Mouse (Mus musculus): ENCODE measurements at regions not wholly inside any gene's neighbourhood (a gene's known extent, or its start where the extent isn't known, plus 50 kb on each side); places are given as distances from the start of the nearest gene placed in this dataset.

DNA sequence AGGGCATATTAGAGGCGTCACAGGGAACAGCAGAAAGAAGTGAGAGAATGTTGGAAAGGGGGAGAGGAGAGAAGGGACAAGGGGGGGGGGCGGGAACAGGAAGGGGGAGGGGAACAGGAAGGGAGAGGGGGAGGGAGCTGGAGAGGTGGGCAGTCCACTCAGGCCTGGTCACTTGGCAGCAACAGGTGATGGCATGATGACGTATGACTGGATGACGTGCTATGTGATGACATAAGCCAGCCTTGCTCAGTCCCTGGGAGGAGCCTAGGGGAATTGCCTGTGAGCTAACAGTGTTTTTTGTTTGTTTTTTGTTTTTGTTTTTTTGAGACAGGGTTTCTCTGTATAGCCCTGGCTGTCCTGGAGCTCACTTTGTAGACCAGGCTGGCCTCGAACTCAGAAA lies 80.6 kb downstream of the Sik1 start:
- in situ Hi-C loops (cut with MboI; ENCODE audit: unreplicated experiment in 2 of 2) = no loop called here

DNA sequence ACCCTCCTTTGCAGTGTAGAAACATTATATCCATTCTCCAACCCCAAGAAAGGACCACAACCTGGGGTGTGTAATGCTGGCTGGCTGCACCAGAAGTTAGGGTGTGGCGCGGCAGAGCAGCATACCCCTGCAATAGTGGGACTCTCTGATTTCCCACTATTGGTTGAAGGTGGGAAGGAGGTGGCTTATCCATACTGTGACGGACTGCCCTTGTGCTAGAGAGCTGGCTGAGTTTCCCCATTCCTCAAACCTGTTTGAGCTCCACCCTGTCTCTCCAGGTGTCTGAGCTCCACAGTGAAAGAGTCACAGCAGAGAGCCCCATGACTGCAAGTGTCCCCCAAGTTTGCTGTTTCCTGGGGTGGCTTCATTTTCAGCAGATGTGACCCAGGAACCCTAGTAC lies 79.6 kb downstream of the Sik1 start:
- in situ Hi-C loops (cut with MboI; ENCODE audit: unreplicated experiment in 2 of 2) = no loop called here

DNA sequence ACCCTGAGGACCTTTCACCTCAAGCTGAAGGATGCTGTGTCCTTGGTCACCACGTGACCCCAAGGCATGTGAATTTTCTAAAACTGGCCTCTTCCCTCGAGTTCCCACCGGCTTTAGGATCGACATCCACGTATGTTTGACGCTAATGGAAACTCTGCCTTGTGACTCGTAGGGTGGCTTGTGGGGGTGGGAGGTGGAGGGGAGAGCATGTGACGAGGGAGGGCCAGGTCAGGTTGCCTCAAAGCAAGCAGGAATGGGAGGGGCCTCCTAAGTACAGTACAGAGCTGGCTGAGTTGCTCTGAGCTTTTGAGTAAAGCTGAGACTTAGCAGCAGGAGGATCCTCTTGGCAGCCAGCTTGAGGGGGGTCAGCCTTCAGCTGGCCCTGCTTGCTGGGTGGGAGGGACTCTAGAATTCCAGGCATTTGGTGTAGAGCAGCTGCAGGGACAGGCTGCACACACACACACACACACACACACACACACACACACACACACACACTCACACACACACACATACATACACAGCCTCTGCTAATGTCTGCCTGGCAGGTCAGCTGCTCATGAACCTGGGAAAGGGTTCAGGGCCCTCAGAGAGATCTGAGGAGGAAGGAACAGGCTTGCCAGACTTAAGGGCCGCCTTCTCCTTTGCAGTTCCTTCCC lies 78.5 kb downstream of the Sik1 start:
- in situ Hi-C loops (cut with MboI; ENCODE audit: unreplicated experiment in 2 of 2) = no loop called here

DNA sequence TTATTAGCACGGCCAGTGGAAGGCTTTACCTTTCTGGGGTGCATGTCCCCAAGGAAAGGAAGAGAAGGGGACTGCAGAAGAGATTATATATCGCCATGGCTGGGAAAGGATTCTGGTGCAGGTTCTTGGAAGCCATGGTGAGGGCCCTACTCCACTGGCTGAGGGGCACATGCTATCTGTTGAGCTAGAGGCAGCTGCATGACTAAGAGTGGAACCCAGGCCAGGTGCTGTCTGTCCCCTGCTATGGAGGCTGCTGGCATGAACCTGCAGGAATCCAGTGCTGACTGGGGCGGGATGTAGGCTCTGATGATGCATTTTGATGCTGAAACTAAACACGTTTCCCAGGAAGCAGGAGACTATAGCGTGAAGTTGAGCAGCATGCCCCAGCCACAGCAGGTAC lies 77.9 kb downstream of the Sik1 start:
- in situ Hi-C loops (cut with MboI; ENCODE audit: unreplicated experiment in 2 of 2) = no loop called here

DNA sequence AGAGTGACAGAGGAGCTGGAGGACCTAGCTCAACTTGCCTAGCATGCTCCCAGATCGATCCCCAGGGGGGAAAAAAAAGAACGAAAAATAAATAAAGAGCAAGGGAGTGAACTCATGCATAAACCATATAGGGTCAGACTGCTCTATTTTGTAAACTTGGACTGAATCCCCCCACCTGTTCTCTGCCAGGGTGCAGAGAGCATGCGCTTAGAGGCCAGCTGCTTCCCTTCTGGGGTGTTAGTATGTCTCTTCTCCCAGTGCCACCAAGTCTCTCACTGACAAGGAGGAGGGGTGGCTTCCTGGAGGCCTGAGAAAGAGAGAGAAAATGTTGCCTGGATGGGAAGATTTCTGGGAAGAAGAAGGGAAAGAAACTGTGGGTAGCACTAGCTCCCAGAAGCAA lies 76.1 kb downstream of the Sik1 start:
- in situ Hi-C loops (cut with MboI; ENCODE audit: unreplicated experiment in 2 of 2) = no loop called here

DNA sequence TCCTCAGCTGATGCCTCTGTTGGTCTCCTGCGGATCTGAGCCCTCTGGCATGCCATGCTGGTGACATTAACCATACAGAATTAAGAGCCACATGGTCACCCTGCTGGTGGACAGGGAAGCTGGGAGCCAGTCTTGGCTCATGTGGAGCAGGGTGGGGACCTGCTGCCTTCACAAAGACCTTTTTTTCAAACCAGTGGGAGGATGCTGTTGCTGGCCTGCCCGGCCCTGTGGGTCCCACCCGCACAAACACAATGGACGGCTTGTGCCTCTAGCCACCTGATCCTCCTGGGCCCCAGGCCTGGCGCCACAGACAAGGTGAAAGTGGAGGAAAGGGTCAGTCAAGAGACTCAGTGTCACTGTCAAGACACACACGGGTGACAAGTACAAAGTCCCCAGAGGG lies 73.4 kb downstream of the Sik1 start:
- in situ Hi-C loops (cut with MboI; ENCODE audit: unreplicated experiment in 2 of 2) = loop anchor here in 1 of 2 experiments (5.0 kb wide), 1 partner anchor 60 kb away; no protein-coding TSS in a partner anchor

DNA sequence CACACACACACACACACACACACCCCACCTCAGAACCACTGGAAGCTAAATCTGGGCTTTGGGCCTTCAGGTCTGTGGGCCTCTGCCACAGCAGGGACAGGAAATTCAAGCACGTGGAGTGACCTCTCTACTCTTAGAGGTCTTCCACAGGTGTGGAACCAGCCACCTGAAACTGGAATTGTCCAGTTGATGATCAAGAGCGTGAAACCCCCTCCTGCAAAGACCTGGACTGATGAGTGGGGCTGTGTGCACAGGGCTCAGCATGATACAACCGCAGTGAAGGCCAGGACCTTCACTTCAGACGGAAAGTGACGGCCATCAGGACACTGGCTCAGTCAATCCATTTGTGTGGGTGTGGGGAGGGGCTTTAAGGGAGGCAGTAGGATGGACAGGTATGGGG lies 72.5 kb downstream of the Sik1 start:
- in situ Hi-C loops (cut with MboI; ENCODE audit: unreplicated experiment in 2 of 2) = loop anchor here in 1 of 2 experiments (5.0 kb wide), 1 partner anchor 59 kb away; no protein-coding TSS in a partner anchor

DNA sequence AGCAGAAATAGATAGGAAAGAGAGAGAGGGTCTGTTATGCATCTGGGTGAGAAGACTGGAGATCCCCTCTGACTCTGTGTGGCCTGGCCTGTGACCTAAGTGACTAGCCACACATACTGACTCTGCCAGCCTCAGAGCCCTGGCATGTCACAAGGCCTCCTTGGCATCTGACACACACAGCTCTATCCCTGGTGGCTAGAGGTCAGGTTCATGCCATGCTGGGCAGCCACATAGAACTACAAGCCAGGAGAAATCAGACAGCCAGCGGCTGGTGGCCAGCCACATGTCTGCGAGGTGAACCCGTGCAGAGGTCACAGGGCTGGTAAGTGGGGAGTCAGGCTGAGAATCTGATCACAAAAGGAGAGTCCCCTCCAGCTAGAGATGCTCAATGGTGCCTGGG lies 67.3 kb downstream of the Sik1 start:
- in situ Hi-C loops (cut with MboI; ENCODE audit: unreplicated experiment in 2 of 2) = loop anchor here in 1 of 2 experiments (5.0 kb wide), 1 partner anchor 41 kb away; no protein-coding TSS in a partner anchor

DNA sequence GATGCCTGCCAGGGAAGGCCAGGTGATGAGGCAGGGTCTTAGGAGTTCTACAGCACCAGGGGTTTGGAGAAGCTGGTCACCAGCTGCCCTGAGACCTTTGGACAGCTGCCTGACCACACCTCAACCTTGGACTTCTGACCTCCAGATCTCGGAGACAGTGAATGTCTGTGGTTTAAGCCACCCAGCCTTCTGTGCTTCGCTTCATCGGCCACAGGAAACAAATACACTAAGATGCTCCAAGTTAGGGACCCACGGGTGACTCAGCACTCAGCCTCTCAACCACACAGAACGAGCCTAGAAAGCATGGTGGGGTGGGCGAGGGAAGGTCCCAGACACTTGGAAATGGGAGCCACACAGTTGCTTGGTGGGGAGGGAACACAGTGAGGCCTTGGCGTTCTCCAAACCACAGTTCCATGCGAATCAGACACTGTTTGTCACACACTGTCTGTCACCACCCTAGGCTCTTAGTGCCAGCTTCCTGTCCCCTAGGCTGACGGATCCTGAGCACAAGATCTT lies 66.5 kb downstream of the Sik1 start:
- in situ Hi-C loops (cut with MboI; ENCODE audit: unreplicated experiment in 2 of 2) = loop anchor here in 1 of 2 experiments (5.0 kb wide), 1 partner anchor 42 kb away; no protein-coding TSS in a partner anchor

DNA sequence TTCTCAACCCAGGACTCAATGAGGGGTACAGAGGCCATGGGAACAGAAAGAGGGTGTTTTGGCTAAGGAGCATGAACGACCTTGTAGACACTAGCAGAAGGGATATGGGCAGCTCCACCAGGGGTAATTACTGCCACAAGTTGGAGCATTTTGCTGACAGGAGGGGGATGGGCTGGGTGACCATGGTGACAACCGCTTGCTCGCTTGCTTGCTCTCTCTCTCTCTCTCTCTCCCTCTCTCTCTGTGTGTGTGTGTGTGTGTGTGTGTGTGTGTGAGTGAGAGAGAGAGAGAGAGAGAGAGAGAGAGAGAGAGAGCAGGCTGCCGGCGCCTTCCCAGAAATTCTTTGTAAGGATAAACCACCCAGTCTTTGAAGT lies 65.7 kb downstream of the Sik1 start:
- in situ Hi-C loops (cut with MboI; ENCODE audit: unreplicated experiment in 2 of 2) = loop anchor here in 1 of 2 experiments (5.0 kb wide), 1 partner anchor 43 kb away; no protein-coding TSS in a partner anchor

DNA sequence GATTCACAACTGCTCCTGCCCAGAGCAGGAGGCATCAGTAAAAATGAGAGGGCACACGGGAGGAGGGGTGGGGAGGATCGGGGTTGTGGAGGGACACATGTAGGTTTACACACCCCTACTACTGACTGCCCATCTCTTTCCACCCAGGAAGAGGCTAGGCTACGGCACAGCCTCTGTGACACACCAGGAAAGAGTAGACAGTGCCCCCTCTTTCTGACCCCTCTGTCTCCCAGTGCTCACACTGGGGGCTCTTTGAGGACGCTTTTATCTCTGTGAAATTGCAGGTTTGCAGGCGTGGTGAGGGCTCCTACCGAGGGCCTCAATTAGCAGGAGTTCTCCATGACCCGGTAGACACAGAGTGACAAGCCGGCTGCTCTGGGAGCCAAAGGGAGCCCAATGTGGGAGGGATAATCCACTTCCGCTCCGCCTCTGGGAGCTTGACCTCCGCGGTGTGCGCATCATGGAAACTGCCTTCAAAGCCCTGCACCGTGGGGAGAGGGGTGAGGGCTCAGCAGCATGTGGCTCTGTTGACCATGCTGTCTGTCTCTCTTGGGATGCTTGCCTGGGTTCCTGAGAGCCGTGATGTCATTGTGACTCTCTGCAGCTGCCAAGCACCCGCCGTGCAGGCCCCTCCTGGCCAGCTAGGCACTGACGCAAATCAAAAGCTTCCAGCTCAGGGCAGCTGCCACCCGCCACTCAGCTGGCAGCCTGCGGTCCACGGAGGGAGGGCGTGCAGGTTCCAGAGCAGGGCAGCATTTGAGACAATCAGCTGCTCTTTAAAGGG lies 65.1 kb downstream of the Sik1 start:
- in situ Hi-C loops (cut with MboI; ENCODE audit: unreplicated experiment in 2 of 2) = no loop called here

DNA sequence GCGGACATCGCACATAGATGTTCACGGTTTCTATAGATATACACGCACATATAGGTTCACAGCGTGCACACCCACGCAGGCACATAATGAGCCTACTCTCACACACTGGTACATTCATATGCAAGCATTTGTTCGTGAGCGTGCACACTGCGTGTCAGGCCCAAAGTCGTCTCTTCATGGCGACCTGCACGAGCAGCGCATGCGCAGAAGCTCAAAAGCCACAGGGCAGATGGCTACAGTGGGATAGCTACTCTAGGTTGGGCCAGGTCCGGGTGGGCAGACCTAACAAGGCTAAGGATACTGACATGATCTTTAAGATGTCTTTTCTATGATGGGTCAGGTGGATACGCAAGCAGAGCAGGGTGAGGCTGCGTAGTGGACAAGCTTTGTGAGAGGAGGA lies 63.9 kb downstream of the Sik1 start:
- in situ Hi-C loops (cut with MboI; ENCODE audit: unreplicated experiment in 2 of 2) = no loop called here

DNA sequence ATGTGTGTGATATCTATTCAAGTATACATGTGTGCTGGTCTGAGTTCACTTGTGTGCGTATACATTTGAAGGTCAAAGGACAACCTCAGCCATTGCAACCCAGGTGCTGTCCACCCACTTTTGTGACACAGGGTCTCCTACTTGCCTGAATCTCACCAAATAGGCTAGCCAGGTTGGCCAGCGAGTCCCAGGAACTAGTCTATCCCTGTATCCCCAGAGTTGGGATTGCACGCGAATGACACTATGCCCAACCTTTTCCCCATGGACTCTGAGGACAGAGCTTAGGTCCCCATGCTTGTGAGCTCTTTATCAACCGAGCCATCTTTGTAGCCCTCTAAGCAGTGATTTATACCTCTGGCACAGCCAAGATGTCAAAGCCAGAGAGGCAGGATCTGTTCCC lies 62.6 kb downstream of the Sik1 start:
- in situ Hi-C loops (cut with MboI; ENCODE audit: unreplicated experiment in 2 of 2) = no loop called here

DNA sequence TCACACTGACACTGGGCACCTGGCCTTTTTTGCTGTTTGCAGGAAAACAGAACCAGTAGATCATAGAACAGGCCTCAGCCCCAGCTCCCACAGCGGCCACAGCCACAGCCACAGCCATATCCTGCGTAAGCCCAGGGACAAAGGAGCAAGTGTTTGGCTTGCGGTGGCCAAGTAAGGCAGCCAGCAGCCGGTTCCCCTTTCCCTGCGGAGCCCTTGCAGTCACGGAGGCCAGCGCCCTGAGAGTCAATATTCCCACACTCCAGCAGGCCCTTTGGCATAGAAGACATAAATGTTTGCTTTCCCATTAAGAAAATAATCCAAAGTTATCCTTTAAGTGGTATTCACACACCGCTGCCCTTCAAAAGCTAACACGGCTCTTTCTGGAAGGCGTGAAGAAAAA lies 62.1 kb downstream of the Sik1 start:
- in situ Hi-C loops (cut with MboI; ENCODE audit: unreplicated experiment in 2 of 2) = no loop called here

DNA sequence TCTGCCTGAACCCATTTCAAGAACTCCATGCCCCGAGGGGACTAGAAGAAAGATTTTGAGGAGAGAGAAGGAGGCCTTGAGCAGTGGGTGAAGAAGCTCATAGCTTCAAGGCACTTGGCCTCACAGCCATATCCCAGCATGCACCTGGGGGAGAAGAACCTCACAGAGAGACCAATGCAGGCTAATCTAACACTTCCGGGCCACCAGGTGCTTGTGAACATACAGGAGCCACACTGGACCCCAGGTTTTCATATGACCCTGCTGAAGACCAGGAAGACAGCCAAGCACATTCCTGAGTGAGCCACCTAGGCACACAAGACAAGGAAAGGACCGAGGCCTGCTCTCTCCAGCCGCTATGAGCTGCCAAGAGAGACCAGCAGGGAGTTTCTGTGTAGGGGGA lies 61.6 kb downstream of the Sik1 start:
- in situ Hi-C loops (cut with MboI; ENCODE audit: unreplicated experiment in 2 of 2) = no loop called here
